Mouse (Mus musculus): ENCODE data around the gene Gm28047.

Gene Gm28047

DNA sequence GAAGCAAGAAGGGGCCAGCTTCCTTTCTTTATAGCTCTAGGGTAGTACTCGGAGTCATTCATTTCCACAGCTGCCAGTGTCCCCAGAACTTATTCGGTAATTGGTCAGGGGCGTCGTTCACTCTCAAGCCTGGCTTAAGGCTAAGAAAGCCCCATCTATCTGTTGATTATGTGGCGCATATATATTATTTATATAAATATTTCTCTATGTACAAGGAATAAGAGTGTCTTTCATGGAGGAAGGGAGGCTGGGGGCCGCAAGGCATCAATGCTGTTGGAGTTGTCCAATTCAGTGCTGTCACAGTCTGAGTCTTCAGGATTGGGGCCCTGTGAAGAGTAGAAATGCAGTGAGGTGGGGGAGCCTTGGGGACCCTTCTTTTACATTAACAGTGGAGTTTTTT lies 125.0 kb downstream of the Gm28047 start:
- no peak for DNase-seq (ENCODE audit: low read depth, low spot score)

DNA sequence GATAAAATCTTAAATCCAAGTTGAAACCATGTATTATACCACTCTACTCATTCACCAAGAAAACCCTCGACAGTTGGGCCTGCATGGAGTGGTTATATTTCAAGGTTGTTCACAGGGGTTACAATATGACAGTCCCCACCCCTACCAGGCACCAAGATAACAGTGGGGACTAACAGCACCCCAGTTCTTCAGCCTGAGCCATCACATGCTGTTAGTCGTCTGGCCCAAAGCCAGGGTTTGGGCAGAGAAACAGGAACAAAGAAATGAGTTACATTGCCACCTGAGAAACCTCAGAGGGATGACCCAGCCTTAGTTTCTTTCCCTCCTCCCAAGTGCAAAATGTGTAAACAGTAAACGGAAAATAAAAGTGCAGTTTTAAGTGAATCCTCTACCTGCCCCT lies 125.5 kb downstream of the Gm28047 start:
- DNase-seq (ENCODE audit: low read depth, low spot score), result no peak

DNA sequence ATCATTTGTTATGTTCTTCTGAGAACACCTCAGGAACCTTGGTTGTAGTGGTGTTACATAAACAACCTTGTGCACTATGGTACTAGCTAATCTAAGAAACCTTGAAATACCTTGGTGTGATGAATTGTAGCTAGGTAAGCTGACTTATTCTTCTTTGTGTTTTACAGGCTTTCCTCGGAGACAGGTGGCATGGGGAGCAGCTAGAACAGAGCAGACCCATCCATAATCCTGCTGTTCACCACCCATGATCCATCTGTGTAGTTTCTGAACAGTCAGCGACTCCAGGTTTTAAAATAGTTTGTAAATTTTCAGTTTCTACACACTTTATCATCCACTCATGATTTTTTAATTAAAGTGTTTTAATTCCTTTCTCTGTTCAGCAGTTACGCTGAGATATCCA lies 126.5 kb downstream of the Gm28047 start:
- no peak for DNase-seq (ENCODE audit: low read depth, low spot score)

DNA sequence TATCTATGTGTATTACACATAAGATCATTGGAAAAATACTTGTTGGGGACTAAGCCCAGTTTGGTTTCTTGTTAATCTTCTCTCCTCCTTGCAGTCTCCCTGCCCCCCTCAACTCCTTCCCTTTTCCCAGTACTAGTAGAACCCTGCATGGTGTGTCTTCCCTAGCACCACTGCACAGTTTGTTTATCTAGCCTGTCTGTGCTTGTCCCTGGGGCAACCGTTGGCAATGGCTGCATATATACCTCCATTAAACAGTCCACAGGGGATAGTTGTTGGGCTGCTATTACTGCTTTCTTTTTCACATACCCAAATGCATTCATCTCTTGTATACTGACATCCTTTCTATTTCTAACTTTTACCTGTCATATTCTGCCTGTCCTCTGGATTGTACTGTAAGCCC lies 137.2 kb downstream of the Gm28047 start:
- no peak for DNase-seq (ENCODE audit: low read depth, low spot score)

DNA sequence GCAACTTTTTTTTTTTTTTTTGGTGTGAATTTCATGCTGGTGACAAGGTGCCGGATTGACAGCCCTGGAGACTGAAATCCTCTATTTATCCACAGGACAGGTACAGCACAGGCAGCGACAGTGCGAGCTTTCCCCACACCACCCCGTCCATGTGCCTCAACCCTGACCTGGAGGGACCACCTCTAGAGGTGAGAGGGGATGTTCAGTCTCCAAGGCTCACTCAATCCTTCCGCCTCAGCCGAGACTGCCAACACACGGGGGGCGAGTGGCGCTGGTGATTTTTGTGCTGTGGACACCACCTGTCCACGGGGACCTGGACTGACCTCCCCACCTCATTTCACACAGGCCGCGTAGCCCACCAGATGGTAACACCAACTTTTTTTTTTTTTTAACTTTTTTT lies 139.0 kb downstream of the Gm28047 start:
- DNase-seq (ENCODE audit: low read depth, low spot score), result no peak

DNA sequence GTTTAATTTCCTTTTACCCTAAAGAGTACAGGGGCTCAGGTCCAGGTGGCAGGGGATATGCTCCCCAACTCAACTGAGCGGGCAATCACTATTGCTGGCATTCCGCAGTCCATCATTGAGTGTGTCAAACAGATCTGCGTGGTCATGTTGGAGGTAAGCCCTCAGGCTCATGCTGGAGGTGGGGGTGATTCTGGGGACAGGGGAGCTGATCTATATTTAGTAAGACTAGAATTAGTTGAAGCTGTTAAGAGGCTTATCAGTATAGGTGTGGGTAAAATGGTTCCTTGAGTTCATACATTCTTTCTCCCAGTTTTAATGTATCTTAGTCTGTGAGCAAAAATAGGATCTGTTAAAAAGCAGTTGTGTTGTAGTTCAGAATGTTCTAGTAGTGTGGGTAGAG lies 141.7 kb downstream of the Gm28047 start:
- peak; percentile 33 for DNase-seq (ENCODE audit: low read depth, low spot score)

DNA sequence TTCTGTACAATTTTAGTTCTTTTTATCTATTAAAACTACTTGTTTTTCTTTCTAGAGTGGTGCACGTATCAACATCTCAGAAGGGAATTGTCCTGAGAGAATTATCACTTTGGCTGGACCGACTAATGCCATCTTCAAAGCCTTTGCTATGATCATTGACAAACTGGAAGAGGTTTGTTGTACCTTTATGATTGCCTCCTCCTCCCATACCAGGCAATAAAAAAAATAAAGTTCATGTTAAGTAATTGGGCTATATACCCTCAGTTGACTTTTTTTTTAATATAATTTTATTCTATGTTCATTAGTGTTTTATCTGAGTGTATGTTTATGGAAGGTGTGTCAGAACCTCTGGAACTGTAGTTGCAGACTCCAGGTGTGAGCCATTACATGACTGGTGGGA lies 150.3 kb downstream of the Gm28047 start:
- no peak for DNase-seq (ENCODE audit: low read depth, low spot score)
